Mouse (Mus musculus): Measurements from ENCODE around the gene Aloxe3. TPM values are rescaled to one million over a fixed set of nuclear protein-coding genes. Genes with fewer than 3 reads are reported as not detected.

The Aloxe3 gene
- polyA plus RNA-seq, 1 experiment, result 0.01 TPM

GRCm38 (mm10) chr11:69147546-69147945 is 21.9 kb downstream of the Aloxe3 start:
- Histone ChIP-seq H3K4me3 (replicated peaks) (no peak overlapping the region), H3K9me3 (ENCODE audit: control insufficient read depth, low read length) (no peaks in the 10 kb centered on the region), H3K27me3 (ENCODE audit: control insufficient read depth) (peaks cover 25% of the 10 kb centered on the region), H3K36me3 (ENCODE audit: control insufficient read depth) (no peaks in the 10 kb centered on the region), H3K4me1 (ENCODE audit: control insufficient read depth) (no peaks in the 10 kb centered on the region; the same call in none of the 2 replicates)
- TF ChIP-seq GATA1 (IDR thresholded peaks at IDR 0.05; ENCODE audit: low read length), result no peak
- no peak for TF ChIP-seq TAL1 (IDR thresholded peaks at IDR 0.05; ENCODE audit: low read length)

- Histone ChIP-seq H3K4me1 (ENCODE audit: control insufficient read depth) (no peaks in the 10 kb centered on the region; the same call in none of the 2 replicates), H3K36me3 (ENCODE audit: control insufficient read depth) (no peaks in the 10 kb centered on the region), H3K27me3 (ENCODE audit: control insufficient read depth) (peaks cover 24% of the 10 kb centered on the region), H3K9me3 (ENCODE audit: control insufficient read depth, low read length) (no peaks in the 10 kb centered on the region), H3K4me3 (replicated peaks) (no peak overlapping the region)
- TF ChIP-seq TAL1 (IDR thresholded peaks at IDR 0.05; ENCODE audit: low read length), result no peak
These were observed 22.8 kb downstream of the Aloxe3 start for GRCm38 (mm10) chr11:69148451-69148960.

- no peak overlapping the region for H3K4me3 ChIP-seq (replicated peaks)
- peaks cover 29% of the 10 kb centered on the region for H3K27me3 ChIP-seq (ENCODE audit: control insufficient read depth)
- TF ChIP-seq GATA1 (IDR thresholded peaks at IDR 0.05; ENCODE audit: low read length) (no peak), TAL1 (IDR thresholded peaks at IDR 0.05; ENCODE audit: low read length) (no peak)
- no peaks in the 10 kb centered on the region for H3K36me3 ChIP-seq (ENCODE audit: control insufficient read depth)
- peaks cover 3% of the 10 kb centered on the region for H3K4me1 ChIP-seq (ENCODE audit: control insufficient read depth)
- no peaks in the 10 kb centered on the region for H3K9me3 ChIP-seq (ENCODE audit: control insufficient read depth, low read length)
These were observed 24.0 kb downstream of the Aloxe3 start for GRCm38 (mm10) chr11:69149728-69150127.

GRCm38 (mm10) chr11:69150444-69150843 is 24.7 kb downstream of the Aloxe3 start:
- H3K27me3 ChIP-seq (ENCODE audit: control insufficient read depth), result peaks cover 29% of the 10 kb centered on the region
- peaks cover 9% of the 10 kb centered on the region for H3K4me1 ChIP-seq (ENCODE audit: control insufficient read depth)
- no peaks in the 10 kb centered on the region for H3K9me3 ChIP-seq (ENCODE audit: control insufficient read depth, low read length)
- no peaks in the 10 kb centered on the region for H3K36me3 ChIP-seq (ENCODE audit: control insufficient read depth)
- H3K4me3 ChIP-seq (replicated peaks), result no peak overlapping the region
- TF ChIP-seq GATA1 (IDR thresholded peaks at IDR 0.05; ENCODE audit: low read length) (no peak), TAL1 (IDR thresholded peaks at IDR 0.05; ENCODE audit: low read length) (no peak)

- H3K9me3 ChIP-seq (ENCODE audit: control insufficient read depth, low read length), result no peaks in the 10 kb centered on the region
- peaks cover 30% of the 10 kb centered on the region for H3K27me3 ChIP-seq (ENCODE audit: control insufficient read depth)
- H3K4me1 ChIP-seq (ENCODE audit: control insufficient read depth), result peaks cover 12% of the 10 kb centered on the region
- no peaks in the 10 kb centered on the region for H3K36me3 ChIP-seq (ENCODE audit: control insufficient read depth)
- H3K4me3 ChIP-seq (replicated peaks), result no peak overlapping the region
- TF ChIP-seq GATA1 (IDR thresholded peaks at IDR 0.05; ENCODE audit: low read length), result no peak
- no peak for TF ChIP-seq TAL1 (IDR thresholded peaks at IDR 0.05; ENCODE audit: low read length)
These were observed 25.3 kb downstream of the Aloxe3 start for GRCm38 (mm10) chr11:69151004-69151403.

GRCm38 (mm10) chr11:69153831-69154230 is 28.1 kb downstream of the Aloxe3 start:
- no peaks in the 10 kb centered on the region for H3K36me3 ChIP-seq (ENCODE audit: control insufficient read depth)
- TF ChIP-seq GATA1 (IDR thresholded peaks at IDR 0.05; ENCODE audit: low read length) (no peak), TAL1 (IDR thresholded peaks at IDR 0.05; ENCODE audit: low read length) (no peak)
- H3K4me3 ChIP-seq (replicated peaks), result no peak overlapping the region
- peaks cover 23% of the 10 kb centered on the region for H3K4me1 ChIP-seq (ENCODE audit: control insufficient read depth)
- no peaks in the 10 kb centered on the region for H3K9me3 ChIP-seq (ENCODE audit: control insufficient read depth, low read length)
- peaks cover 53% of the 10 kb centered on the region for H3K27me3 ChIP-seq (ENCODE audit: control insufficient read depth)

- H3K27me3 ChIP-seq (ENCODE audit: control insufficient read depth), result peaks cover 58% of the 10 kb centered on the region
- no peaks in the 10 kb centered on the region for H3K9me3 ChIP-seq (ENCODE audit: control insufficient read depth, low read length)
- H3K4me1 ChIP-seq (ENCODE audit: control insufficient read depth), result peaks cover 23% of the 10 kb centered on the region
- H3K4me3 ChIP-seq (replicated peaks), result no peak overlapping the region
- no peaks in the 10 kb centered on the region for H3K36me3 ChIP-seq (ENCODE audit: control insufficient read depth)
- TF ChIP-seq GATA1 (IDR thresholded peaks at IDR 0.05; ENCODE audit: low read length) (no peak), TAL1 (IDR thresholded peaks at IDR 0.05; ENCODE audit: low read length) (no peak)
These were observed 29.7 kb downstream of the Aloxe3 start for GRCm38 (mm10) chr11:69155351-69155750.

- Histone ChIP-seq H3K27me3 (ENCODE audit: control insufficient read depth) (peaks cover 52% of the 10 kb centered on the region), H3K9me3 (ENCODE audit: control insufficient read depth, low read length) (no peaks in the 10 kb centered on the region), H3K4me1 (ENCODE audit: control insufficient read depth) (peaks cover 23% of the 10 kb centered on the region), H3K36me3 (ENCODE audit: control insufficient read depth) (no peaks in the 10 kb centered on the region), H3K4me3 (replicated peaks) (no peak within 1 kb of the TSS)
- no peak for TF ChIP-seq GATA1 (IDR thresholded peaks at IDR 0.05; ENCODE audit: low read length)
- TF ChIP-seq TAL1 (IDR thresholded peaks at IDR 0.05; ENCODE audit: low read length), result no peak
These were observed 31.1 kb downstream of the Aloxe3 start, which contains the start of gene Alox12b for GRCm38 (mm10) chr11:69156800-69157199. TSS of gene Alox12b (plus strand) at chr11:69156989.

GRCm38 (mm10) chr11:69169313-69169712 is 43.6 kb downstream of the Aloxe3 start:
- H3K27me3 ChIP-seq (ENCODE audit: control insufficient read depth), result peaks cover 2% of the 10 kb centered on the region

GRCm38 (mm10) chr11:69171626-69172025 is 45.9 kb downstream of the Aloxe3 start:
- Histone ChIP-seq H3K9me3 (ENCODE audit: control insufficient read depth, low read length) (no peaks in the 10 kb centered on the region), H3K4me1 (ENCODE audit: control insufficient read depth) (no peaks in the 10 kb centered on the region), H3K4me3 (replicated peaks) (no peak overlapping the region), H3K27me3 (ENCODE audit: control insufficient read depth) (no peaks in the 10 kb centered on the region; the same call in 1 of the 2 replicates), H3K36me3 (ENCODE audit: control insufficient read depth) (no peaks in the 10 kb centered on the region)
- TF ChIP-seq GATA1 (IDR thresholded peaks at IDR 0.05; ENCODE audit: low read length), result no peak
- TF ChIP-seq TAL1 (IDR thresholded peaks at IDR 0.05; ENCODE audit: low read length), result no peak

More at GRCm38 (mm10) chr11:69169313-69169712, 43.6 kb downstream of the Aloxe3 start:
- TF ChIP-seq GATA1 (IDR thresholded peaks at IDR 0.05; ENCODE audit: low read length) (no peak), TAL1 (IDR thresholded peaks at IDR 0.05; ENCODE audit: low read length) (no peak)
- no peaks in the 10 kb centered on the region for H3K9me3 ChIP-seq (ENCODE audit: control insufficient read depth, low read length)
- H3K4me3 ChIP-seq (replicated peaks), result no peak overlapping the region
- H3K4me1 ChIP-seq (ENCODE audit: control insufficient read depth), result no peaks in the 10 kb centered on the region
- H3K36me3 ChIP-seq (ENCODE audit: control insufficient read depth), result no peaks in the 10 kb centered on the region

Data from erythroblast, embryonic 14.5 days (primary cell).